ENCODE assay signal across 32 mouse cellular contexts in genomic region chr2:109688661-109689060, GRCm38 (mm10). TPM values are rescaled to one million over a fixed set of nuclear protein-coding genes. Genes with fewer than 3 reads are reported as not detected.
"Had no signal": no experiment of that assay in that cellular context is flagged by ENCODE, and none has a peak within 500 bp of the region (broad histone marks: within the 10 kb centered on the region; RNA-seq: fewer than 3 reads in every experiment).

No protein-coding gene starts in this region.

- H3K9ac ChIP-seq: heart, embryonic 12.5 days; heart, embryonic 13.5 days; heart, embryonic 15.5 days; hindbrain, embryonic 12.5 days; hindbrain, embryonic 13.5 days; hindbrain, embryonic 14.5 days; hindbrain, embryonic 15.5 days; intestine, embryonic 15.5 days; kidney, embryonic 15.5 days had no signal

- H3K4me2 ChIP-seq: heart, embryonic 11.5 days; heart, embryonic 12.5 days; heart, embryonic 13.5 days; heart, embryonic 15.5 days; hindbrain, embryonic 12.5 days; hindbrain, embryonic 13.5 days; hindbrain, embryonic 14.5 days; hindbrain, embryonic 15.5 days; intestine, embryonic 15.5 days; kidney, embryonic 15.5 days had no signal

- H3K9me3 ChIP-seq: heart, embryonic 10.5 days; heart, embryonic 12.5 days; heart, embryonic 13.5 days; heart, embryonic 15.5 days; hindbrain, embryonic 10.5 days; hindbrain, embryonic 12.5 days; hindbrain, embryonic 13.5 days; hindbrain, embryonic 15.5 days; intestine, embryonic 15.5 days; kidney, embryonic 15.5 days had no signal

- ATAC-seq: hindbrain, embryonic 16.5 days; hindbrain, postnatal 0 days; inflammation-experienced regulatory T-cells, adult 6 months; intestine, embryonic 15.5 days; intestine, embryonic 16.5 days; intestine, postnatal 0 days had no signal

- H3K27ac ChIP-seq: heart, adult 2 months; heart, embryonic 10.5 days; heart, embryonic 13.5 days; heart, embryonic 15.5 days; hindbrain, embryonic 10.5 days; hindbrain, embryonic 12.5 days; hindbrain, embryonic 13.5 days; hindbrain, embryonic 14.5 days; hindbrain, embryonic 15.5 days; hindbrain, postnatal 0 days; intestine, embryonic 15.5 days; kidney, embryonic 15.5 days; kidney, postnatal 0 days; layer of hippocampus, adult 2 months; left cerebral cortex, adult 2 months had no signal

- H3K4me3 ChIP-seq: heart, adult 2 months; heart, embryonic 10.5 days; heart, embryonic 12.5 days; heart, embryonic 13.5 days; heart, embryonic 15.5 days; hindbrain, embryonic 10.5 days; hindbrain, embryonic 12.5 days; hindbrain, embryonic 13.5 days; hindbrain, embryonic 15.5 days; intestine, embryonic 15.5 days; kidney, embryonic 15.5 days; layer of hippocampus, adult 2 months; left cerebral cortex, adult 2 months had no signal

- H3K36me3 ChIP-seq: heart, embryonic 10.5 days; heart, embryonic 12.5 days; heart, embryonic 13.5 days; heart, embryonic 15.5 days; hindbrain, embryonic 10.5 days; hindbrain, embryonic 12.5 days; hindbrain, embryonic 13.5 days; hindbrain, embryonic 15.5 days; intestine, embryonic 15.5 days; kidney, embryonic 15.5 days had no signal

- DNase-seq: heart, adult 2 months; heart, postnatal 10 days; heart, postnatal 14 days; heart, postnatal 36 days; heart, postnatal 4 days; kidney, adult 11 months; kidney, adult 18-20 months; kidney, postnatal 10 days; kidney, postnatal 25 days; layer of hippocampus, adult 9-11 months; layer of hippocampus, postnatal 36 days had no signal

RNA-seq across cellular contexts. Expression of gene Bdnf, which starts 14.2 kb away (rescaled TPM):
- total RNA-seq: hematopoietic stem cell, adult 5-6 weeks had no signal
- polyA plus RNA-seq: inflammation-experienced regulatory T-cells, adult 6 months had no signal
